Comparison of ENCODE assay signal across 22 mouse cellular contexts in the genomic region with DNA sequence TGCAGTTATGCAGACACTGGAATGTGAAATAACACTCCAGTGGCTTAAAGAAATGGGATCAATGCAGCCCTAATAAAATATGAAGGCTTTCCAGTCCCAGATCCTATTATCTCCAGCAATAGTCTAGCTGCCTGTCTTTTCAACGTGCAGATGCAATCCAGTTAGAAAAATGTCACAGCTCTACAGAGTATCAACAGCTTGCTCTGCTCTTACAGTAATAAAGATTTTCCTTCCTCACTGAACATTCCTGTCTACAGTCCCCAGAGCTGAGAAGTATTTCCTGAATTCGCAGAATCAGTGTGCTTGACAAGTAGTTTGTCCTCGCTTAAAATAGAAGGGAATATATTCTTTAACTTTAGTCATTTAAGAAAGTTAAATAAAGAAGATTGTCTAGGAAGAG.
DNase-seq lines count a peak whose midpoint lies in the region; ATAC-seq and TF ChIP-seq lines count a peak whose summit lies in the region.
"Had no signal": no experiment of that assay in that cellular context is flagged by ENCODE, and none has a peak within 500 bp of the region (broad histone marks: within the 10 kb centered on the region; RNA-seq: fewer than 3 reads in every experiment).

No protein-coding gene starts in this region.

- H3K4me3 ChIP-seq in kidney, embryonic 15.5 days (replicated peaks) = no peak overlapping the region
- H3K4me3 ChIP-seq in limb, embryonic 14.5 days (replicated peaks; ENCODE audit: low read length) = no peak overlapping the region
- no peak overlapping the region for H3K4me3 ChIP-seq in limb, embryonic 10.5 days
- H3K4me3 ChIP-seq in embryonic fibroblast, embryonic 13.5 days (ENCODE audit: insufficient read depth, low read length) = no peak overlapping the region
- H3K4me3 ChIP-seq: embryonic facial prominence, embryonic 12.5 days; forebrain, embryonic 10.5 days; heart, embryonic 13.5 days; hindbrain, embryonic 15.5 days had no signal

- no peaks in the 10 kb centered on the region for H3K9me3 ChIP-seq in kidney, embryonic 15.5 days (replicated peaks)
- H3K9me3 ChIP-seq in limb, embryonic 14.5 days (ENCODE audit: control insufficient read depth, low read length) = no peaks in the 10 kb centered on the region
- H3K9me3 ChIP-seq in limb, embryonic 10.5 days (replicated peaks) = no peaks in the 10 kb centered on the region
- H3K9me3 ChIP-seq: embryonic facial prominence, embryonic 12.5 days; forebrain, embryonic 10.5 days; heart, embryonic 13.5 days; hindbrain, embryonic 15.5 days had no signal

- no peak overlapping the region for H3K4me2 ChIP-seq in kidney, embryonic 15.5 days
- no peak overlapping the region for H3K4me2 ChIP-seq in limb, embryonic 14.5 days (replicated peaks; ENCODE audit: low read depth, low read length, severe bottlenecking)
- H3K4me2 ChIP-seq: embryonic facial prominence, embryonic 12.5 days; heart, embryonic 13.5 days; hindbrain, embryonic 15.5 days had no signal

- TF ChIP-seq POLR2A in limb, embryonic 14.5 days (IDR thresholded peaks at IDR 0.05; ENCODE audit: borderline replicate concordance, extremely low read depth, insufficient read depth, insufficient read length) = no peak
- TF ChIP-seq POLR2A in embryonic fibroblast, embryonic 13.5 days (IDR thresholded peaks at IDR 0.05; ENCODE audit: low read depth, low read length) = no peak

- DNase-seq in kidney, postnatal 4 days = no peak
- DNase-seq in limb, embryonic 14.5 days (ENCODE audit: low spot score) = peak; percentile 13
- no peak for DNase-seq in limb, embryonic 10.5 days (ENCODE audit: low spot score)
- peak; percentile 84 for DNase-seq in Muller cell, postnatal 12 days (ENCODE audit: inconsistent ontology term)
- DNase-seq in right cerebral cortex, adult 2 months (ENCODE audit: low spot score in 2 of 2) = no peak
- DNase-seq in lung, postnatal 4 days = no peak
- DNase-seq: adrenal gland, postnatal 14 days; cerebellum, adult 8-10 months; cerebellum, postnatal 14 days; embryo, embryonic 11 days; gastrocnemius, postnatal 36 days; heart, adult 11 months; heart, postnatal 36 days had no signal

- 0 out of 2 replicates have a peak, but pooled peaks have one; percentile 60 for ATAC-seq in kidney, embryonic 15.5 days (replicated peaks; ENCODE audit: low FRiP score)
- ATAC-seq in limb, embryonic 14.5 days (ENCODE audit: low FRiP score, low read depth) = peak; percentile 50
- ATAC-seq: activated CD4-positive, CD25-positive, alpha-beta regulatory T cell, adult 4 months; forebrain, embryonic 14.5 days; Patski had no signal

- WGBS in kidney, embryonic 15.5 days = 58% methylated on average over 3 of the region's 3 CpGs
- 58% methylated on average over 3 of the region's 3 CpGs for WGBS in limb, embryonic 14.5 days
- 80% methylated on average over 3 of the region's 3 CpGs for WGBS in limb, embryonic 10.5 days

- TF ChIP-seq CTCF in embryonic fibroblast, embryonic 13.5 days (IDR thresholded peaks at IDR 0.05; ENCODE audit: borderline replicate concordance, insufficient read depth, low read length) = no peak

- H3K27ac ChIP-seq in kidney, embryonic 15.5 days = peak overlapping the region; percentile 72
- H3K27ac ChIP-seq in limb, embryonic 14.5 days (replicated peaks; ENCODE audit: low read depth, low read length) = no peak overlapping the region
- H3K27ac ChIP-seq in limb, embryonic 10.5 days = no peak overlapping the region
- H3K27ac ChIP-seq in embryonic fibroblast, embryonic 13.5 days (ENCODE audit: insufficient read depth, low read length) = peak overlapping the region; percentile 78; the same call in 1 of the 2 replicates
- H3K27ac ChIP-seq: embryonic facial prominence, embryonic 12.5 days; forebrain, embryonic 10.5 days; heart, embryonic 13.5 days; hindbrain, embryonic 15.5 days had no signal

- no peaks in the 10 kb centered on the region for H3K27me3 ChIP-seq in kidney, embryonic 15.5 days
- no peaks in the 10 kb centered on the region for H3K27me3 ChIP-seq in limb, embryonic 14.5 days (ENCODE audit: control insufficient read depth, insufficient read depth, low read length)
- H3K27me3 ChIP-seq in limb, embryonic 10.5 days (ENCODE audit: low read depth, poor library complexity, severe bottlenecking) = no peaks in the 10 kb centered on the region
- H3K27me3 ChIP-seq: embryonic facial prominence, embryonic 12.5 days; heart, embryonic 13.5 days; hindbrain, embryonic 15.5 days; Patski had no signal

- 0 out of 2 replicates have a peak, but pooled peaks cover 3% of the 10 kb centered on the region for H3K4me1 ChIP-seq in kidney, embryonic 15.5 days
- H3K4me1 ChIP-seq in limb, embryonic 14.5 days (ENCODE audit: control insufficient read depth, insufficient read depth, low read length) = no peaks in the 10 kb centered on the region
- H3K4me1 ChIP-seq in limb, embryonic 10.5 days = no peaks in the 10 kb centered on the region
- no peaks in the 10 kb centered on the region for H3K4me1 ChIP-seq in embryonic fibroblast, embryonic 13.5 days (ENCODE audit: control insufficient read depth, insufficient read depth, low read length)
- H3K4me1 ChIP-seq: embryonic facial prominence, embryonic 12.5 days; forebrain, embryonic 10.5 days; hindbrain, embryonic 15.5 days had no signal

- H3K36me3 ChIP-seq in kidney, embryonic 15.5 days = no peaks in the 10 kb centered on the region
- no peaks in the 10 kb centered on the region for H3K36me3 ChIP-seq in limb, embryonic 14.5 days (ENCODE audit: control insufficient read depth, insufficient read depth, low read length)
- H3K36me3 ChIP-seq in limb, embryonic 10.5 days = no peaks in the 10 kb centered on the region
- H3K36me3 ChIP-seq: embryonic facial prominence, embryonic 12.5 days; forebrain, embryonic 10.5 days; heart, embryonic 13.5 days; hindbrain, embryonic 15.5 days had no signal

- H3K9ac ChIP-seq in kidney, embryonic 15.5 days = no peak overlapping the region
- H3K9ac ChIP-seq in limb, embryonic 14.5 days (ENCODE audit: low read depth, low read length, severe bottlenecking) = no peak overlapping the region
- H3K9ac ChIP-seq: embryonic facial prominence, embryonic 12.5 days; heart, embryonic 13.5 days; hindbrain, embryonic 15.5 days had no signal

Comparison
In these comparisons a context has a peak if more than half of its experiments do, and no peak if none do; other contexts are left out.
1. DNase-seq: peak in limb, embryonic 14.5 days (single experiment) and Muller cell, postnatal 12 days (single experiment); none in kidney, postnatal 4 days (0 of 2), limb, embryonic 10.5 days (single experiment), right cerebral cortex, adult 2 months (0 of 2) and lung, postnatal 4 days (0 of 2).
2. H3K27ac ChIP-seq: peak in kidney, embryonic 15.5 days (single experiment) and embryonic fibroblast, embryonic 13.5 days (single experiment); none in limb, embryonic 14.5 days (single experiment) and limb, embryonic 10.5 days (single experiment).